Mouse (Mus musculus) stomach, embryonic 14.5 days (tissue): ENCODE data around the gene Fos. TPM values are rescaled to one million over a fixed set of nuclear protein-coding genes. Genes with fewer than 3 reads are reported as not detected.

ENCODE experiments used
- ATAC-seq: fragments of 200-750 bp; cut with Nextera tagmentation; 2 replicates; pipeline ENCODE4 v1.8.0; 2017; ENCODE audit warnings: low read depth, moderate TSS enrichment; ENCODE audit not compliant: insufficient number of reproducible peaks, insufficient read depth, low FRiP score
- H3K27ac ChIP-seq: fragments of 300-500 bp; sonication (generic); 2 replicates; pipeline ENCODE4 v1.5.1; 2014; ENCODE audit warnings: mild to moderate bottlenecking, low read length, moderate library complexity, mixed read lengths
- H3K27me3 ChIP-seq: fragments of 300-500 bp; sonication (generic); 2 replicates; pipeline ENCODE4 v1.6.1; 2014; ENCODE audit warnings: low read length, control low read depth, mixed read lengths; ENCODE audit not compliant: control insufficient read depth, insufficient read depth
- H3K36me3 ChIP-seq: fragments of 300-500 bp; sonication (generic); 2 replicates; pipeline ENCODE4 v1.6.1; 2014; ENCODE audit warnings: mild to moderate bottlenecking, control low read depth, low read length, moderate library complexity, mixed read lengths; ENCODE audit not compliant: control insufficient read depth, insufficient read depth
- H3K4me1 ChIP-seq: fragments of 300-500 bp; sonication (generic); 2 replicates; pipeline ENCODE4 v1.6.1; 2014; ENCODE audit warnings: low read length, control low read depth, mixed read lengths; ENCODE audit not compliant: control insufficient read depth, insufficient read depth
- H3K4me2 ChIP-seq: fragments of 300-500 bp; sonication (generic); replicated peaks from 2 replicates; pipeline ENCODE4 v1.6.1; 2014; ENCODE audit warnings: low read depth, low read length, control low read depth
- H3K4me3 ChIP-seq: fragments of 300-500 bp; sonication (generic); 2 replicates; pipeline ENCODE4 v1.5.1; 2014; ENCODE audit warnings: low read depth, low read length, control low read depth
- H3K9ac ChIP-seq: fragments of 300-500 bp; sonication (generic); replicated peaks from 2 replicates; pipeline ENCODE4 v1.6.1; 2014; ENCODE audit warnings: low read depth, mild to moderate bottlenecking, control low read depth, low read length, moderate library complexity, mixed read lengths
- H3K9me3 ChIP-seq: fragments of 300-500 bp; sonication (generic); 2 replicates; pipeline ENCODE4 v1.6.1; 2016; ENCODE audit warnings: low read depth, low read length, control low read depth; ENCODE audit not compliant: control insufficient read depth
- WGBS: fragments of 180-500 bp; shearing (Covaris S2); extraction: QIAGEN DNeasy Blood & Tissue Kit; methylation state at CpG from one replicate; pipeline ENCODE4 v1.1.7; 2014; 5-methylcytosine and 5-hydroxymethylcytosine counted together
- polyA plus RNA-seq: library from polyadenylated mRNA; unstranded; fragments of >200 nt; fragmentation: Nextera tagmentation; extraction: Ambion mirVana; gene quantifications from 2 replicates; pipeline ENCODE4 v1.2.1, GENCODE M21; 2014

The Fos gene
- polyA plus RNA-seq, 1 experiment from 2014 or later: 8.6 TPM

GRCm38 (mm10) chr12:85499001-85499400 is 25.3 kb downstream of the Fos start:
- peaks cover 8% of the 10 kb centered on the region; the same call in 1 of the 2 replicates for H3K9me3 ChIP-seq
- H3K4me1 ChIP-seq: no peaks in the 10 kb centered on the region
- no peak overlapping the region for H3K27ac ChIP-seq
- H3K9ac ChIP-seq: no peak overlapping the region
- 73% methylated on average over 8 of the region's 8 CpGs for WGBS
- no peak overlapping the region for H3K4me2 ChIP-seq
- no peak overlapping the region for H3K4me3 ChIP-seq
- ATAC-seq: no peak
- no peaks in the 10 kb centered on the region for H3K27me3 ChIP-seq
- H3K36me3 ChIP-seq: no peaks in the 10 kb centered on the region

- no peak overlapping the region for H3K9ac ChIP-seq
- WGBS: 88% methylated on average over 4 of the region's 4 CpGs
- H3K4me1 ChIP-seq: no peaks in the 10 kb centered on the region
- no peak overlapping the region for H3K4me3 ChIP-seq
- no peaks in the 10 kb centered on the region for H3K27me3 ChIP-seq
- no peak overlapping the region for H3K27ac ChIP-seq
- H3K36me3 ChIP-seq: no peaks in the 10 kb centered on the region
- ATAC-seq: no peak
- peaks cover 8% of the 10 kb centered on the region; the same call in 1 of the 2 replicates for H3K9me3 ChIP-seq
- H3K4me2 ChIP-seq: no peak overlapping the region
These were observed 29.0 kb downstream of the Fos start for GRCm38 (mm10) chr12:85502682-85503081.

- no peak overlapping the region for H3K4me3 ChIP-seq
These were observed 34.5 kb downstream of the Fos start for GRCm38 (mm10) chr12:85508235-85508634.

GRCm38 (mm10) chr12:85510013-85510412 is 36.3 kb downstream of the Fos start:
- H3K4me1 ChIP-seq: no peaks in the 10 kb centered on the region
- H3K27me3 ChIP-seq: no peaks in the 10 kb centered on the region
- H3K4me3 ChIP-seq: no peak overlapping the region
- no peak overlapping the region for H3K4me2 ChIP-seq
- 99% methylated on average over 2 of the region's 2 CpGs for WGBS
- no peaks in the 10 kb centered on the region for H3K36me3 ChIP-seq
- no peak overlapping the region for H3K9ac ChIP-seq
- no peak overlapping the region for H3K27ac ChIP-seq
- no peaks in the 10 kb centered on the region; the same call in 1 of the 2 replicates for H3K9me3 ChIP-seq
- ATAC-seq: no peak

More at GRCm38 (mm10) chr12:85508235-85508634, 34.5 kb downstream of the Fos start:
- Histone ChIP-seq H3K4me2 (no peak overlapping the region), H3K4me1 (no peaks in the 10 kb centered on the region), H3K9me3 (no peaks in the 10 kb centered on the region; the same call in 1 of the 2 replicates), H3K36me3 (no peaks in the 10 kb centered on the region), H3K27me3 (no peaks in the 10 kb centered on the region), H3K9ac (no peak overlapping the region), H3K27ac (no peak overlapping the region)
- WGBS: 19% methylated on average over 3 of the region's 3 CpGs
- ATAC-seq: no peak

- no peaks in the 10 kb centered on the region for H3K36me3 ChIP-seq
- no peaks in the 10 kb centered on the region for H3K4me1 ChIP-seq
- no peak overlapping the region for H3K4me3 ChIP-seq
- H3K27me3 ChIP-seq: no peaks in the 10 kb centered on the region
- no peak overlapping the region for H3K27ac ChIP-seq
- no peaks in the 10 kb centered on the region for H3K9me3 ChIP-seq
- no peak for ATAC-seq
- WGBS: 81% methylated on average over 6 of the region's 6 CpGs
- no peak overlapping the region for H3K9ac ChIP-seq
- H3K4me2 ChIP-seq: no peak overlapping the region
These were observed 40.2 kb downstream of the Fos start for GRCm38 (mm10) chr12:85513789-85514447.

GRCm38 (mm10) chr12:85514958-85515357 is 41.3 kb downstream of the Fos start:
- Histone ChIP-seq H3K4me2 (no peak overlapping the region), H3K36me3 (no peaks in the 10 kb centered on the region), H3K9me3 (no peaks in the 10 kb centered on the region), H3K9ac (no peak overlapping the region), H3K27ac (no peak overlapping the region), H3K4me3 (no peak overlapping the region), H3K4me1 (no peaks in the 10 kb centered on the region), H3K27me3 (no peaks in the 10 kb centered on the region)
- WGBS: 67% methylated on average over 5 of the region's 5 CpGs
- no peak for ATAC-seq

DNA sequence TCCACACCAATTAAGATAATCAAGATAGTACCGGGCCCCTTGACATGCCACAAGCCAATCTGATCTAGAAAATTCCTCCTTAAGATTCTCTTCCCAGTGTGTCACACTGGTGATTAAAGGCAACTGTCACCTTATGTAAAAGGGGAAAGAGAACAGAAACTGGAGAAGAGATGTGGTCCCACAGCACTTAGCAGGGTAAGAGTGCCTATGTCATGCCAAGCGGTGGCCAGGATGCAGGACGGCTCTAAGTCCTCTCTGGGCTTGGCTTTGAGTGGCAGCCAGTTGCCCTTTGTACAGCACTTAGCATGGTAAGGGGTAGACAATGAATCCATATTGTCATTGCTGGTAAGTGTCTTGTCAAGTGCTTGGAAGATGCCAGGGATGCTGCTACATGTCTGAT is 42.2 kb downstream of the Fos start:
- no peak for ATAC-seq
- H3K4me3 ChIP-seq: no peak overlapping the region

GRCm38 (mm10) chr12:85517339-85517738 is 43.6 kb downstream of the Fos start:
- Histone ChIP-seq H3K9ac (no peak overlapping the region), H3K4me1 (no peaks in the 10 kb centered on the region), H3K9me3 (no peaks in the 10 kb centered on the region), H3K36me3 (no peaks in the 10 kb centered on the region), H3K27me3 (no peaks in the 10 kb centered on the region), H3K27ac (no peak overlapping the region), H3K4me2 (no peak overlapping the region), H3K4me3 (no peak overlapping the region)
- ATAC-seq: no peak
- 87% methylated on average over 13 of the region's 13 CpGs for WGBS

More for the DNA sequence above, 42.2 kb downstream of the Fos start:
- H3K4me1 ChIP-seq: no peaks in the 10 kb centered on the region
- no peak overlapping the region for H3K4me2 ChIP-seq
- H3K27ac ChIP-seq: no peak overlapping the region
- H3K9ac ChIP-seq: no peak overlapping the region
- WGBS: 78% methylated on average over 3 of the region's 3 CpGs
- H3K36me3 ChIP-seq: no peaks in the 10 kb centered on the region
- H3K27me3 ChIP-seq: no peaks in the 10 kb centered on the region
- no peaks in the 10 kb centered on the region for H3K9me3 ChIP-seq

DNA sequence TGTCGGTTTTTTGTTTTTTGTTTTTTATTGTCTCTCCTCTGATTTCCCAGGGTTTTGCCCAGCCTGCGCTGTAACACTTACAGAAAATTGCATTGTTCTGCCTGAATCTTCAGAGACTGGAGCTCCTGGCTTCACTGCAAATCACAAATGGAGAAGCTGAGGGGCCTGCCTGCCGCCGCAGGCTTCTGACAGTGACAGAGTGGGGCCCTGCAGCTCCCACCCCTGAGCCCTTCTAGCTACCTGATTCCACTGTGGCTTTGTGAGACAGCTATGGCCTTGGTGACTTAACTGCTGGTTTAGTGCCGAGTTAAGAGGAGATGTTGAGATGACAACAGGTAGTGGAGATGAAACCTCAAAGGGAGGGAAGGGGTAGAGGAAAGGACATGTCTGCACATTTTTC is 44.3 kb downstream of the Fos start:
- H3K4me2 ChIP-seq: no peak overlapping the region
- no peak overlapping the region for H3K4me3 ChIP-seq
- no peak overlapping the region for H3K9ac ChIP-seq
- no peaks in the 10 kb centered on the region for H3K9me3 ChIP-seq
- ATAC-seq: no peak
- no peak overlapping the region for H3K27ac ChIP-seq
- H3K36me3 ChIP-seq: no peaks in the 10 kb centered on the region
- no peaks in the 10 kb centered on the region for H3K4me1 ChIP-seq
- 63% methylated on average over 5 of the region's 5 CpGs for WGBS
- no peaks in the 10 kb centered on the region for H3K27me3 ChIP-seq
